Mouse (Mus musculus): Measurements from ENCODE around the gene Grm4. TPM values are rescaled to one million over a fixed set of nuclear protein-coding genes. Genes with fewer than 3 reads are reported as not detected.

Grm4 gene
- total RNA-seq, 2 experiments from 2014 or later = 0.07 TPM; not detected in 1

DNA sequence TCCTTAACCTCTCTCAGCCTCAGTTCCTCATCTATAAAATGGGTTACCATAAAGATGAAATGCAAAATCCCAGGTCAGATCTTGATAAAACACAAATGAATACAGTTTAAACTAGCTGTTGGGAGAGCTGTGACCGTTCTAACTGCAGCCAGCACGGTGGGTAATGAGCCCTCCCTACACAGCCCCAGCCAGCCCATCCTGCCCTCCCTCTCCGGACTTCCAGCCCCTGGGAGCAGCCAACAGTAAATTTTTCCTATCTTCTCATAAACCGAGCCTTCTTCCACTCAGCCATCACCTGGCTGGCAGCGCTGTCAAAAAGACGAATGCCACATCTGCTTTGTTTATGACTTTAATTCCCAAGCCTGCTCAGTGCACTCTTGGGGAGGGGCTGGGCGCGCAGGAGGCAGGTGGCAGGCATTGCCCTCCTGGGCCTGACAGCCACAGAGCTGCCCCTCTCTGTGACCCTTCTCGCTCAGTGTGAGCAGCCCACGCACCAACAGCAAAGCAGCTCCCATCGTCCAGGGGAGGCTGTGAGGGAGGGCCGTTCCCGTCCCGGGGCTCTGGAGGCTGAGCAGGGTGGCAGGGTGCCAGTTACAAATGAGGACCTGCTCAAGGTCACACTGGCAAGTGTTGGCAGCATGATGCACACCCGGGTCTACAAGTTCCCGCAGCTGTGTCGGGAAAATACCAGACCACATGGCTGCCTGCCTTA is 75.7 kb downstream of the Grm4 start:
- peak; percentile 74 for DNase-seq

DNA sequence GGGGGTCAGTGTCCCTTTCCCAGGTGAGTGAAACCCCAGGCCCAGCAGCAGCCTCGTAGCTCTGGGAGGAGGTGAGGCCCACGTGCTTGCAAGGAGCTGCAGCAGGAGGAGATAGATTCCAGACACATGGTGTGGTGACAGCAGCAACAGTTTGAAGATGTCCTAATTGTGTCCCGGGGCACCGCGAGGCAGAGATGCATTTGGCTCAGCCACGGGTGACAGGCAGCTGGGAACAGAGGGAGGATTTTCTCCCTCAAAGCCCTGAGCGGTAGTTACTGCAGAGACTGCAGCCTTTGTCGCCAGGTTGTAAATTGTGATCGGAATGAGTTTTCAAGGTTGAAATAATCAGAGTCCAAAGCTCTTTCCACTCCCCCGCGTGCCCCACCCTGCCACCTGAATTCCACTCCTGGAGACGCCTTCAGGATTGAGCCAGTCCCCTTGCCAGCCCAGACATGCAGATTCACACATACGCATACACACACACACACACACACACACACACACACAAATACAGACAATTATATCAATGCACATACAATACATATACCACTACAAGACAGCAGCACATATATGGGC is 78.6 kb downstream of the Grm4 start:
- no peak for DNase-seq

DNA sequence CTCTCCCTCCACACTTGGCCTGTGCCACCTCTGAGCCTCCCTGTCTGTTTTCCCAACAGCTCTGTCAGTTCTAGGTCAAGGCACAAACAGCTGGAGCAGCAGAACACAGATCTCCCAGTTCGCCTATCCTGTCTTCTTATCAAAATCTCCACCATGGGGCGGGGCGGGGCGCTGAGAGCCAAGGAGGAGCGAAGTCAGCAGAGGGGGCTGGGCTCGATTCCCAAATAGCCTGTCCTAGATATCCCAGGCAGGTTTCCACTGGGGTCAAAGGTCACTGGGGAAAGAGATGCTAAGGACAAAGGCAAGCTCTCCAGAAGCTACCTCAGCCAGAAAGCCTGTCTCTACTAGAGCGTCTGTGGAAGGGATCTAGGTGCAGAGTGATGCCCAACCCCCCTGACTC is 79.4 kb downstream of the Grm4 start:
- no peak for DNase-seq

DNA sequence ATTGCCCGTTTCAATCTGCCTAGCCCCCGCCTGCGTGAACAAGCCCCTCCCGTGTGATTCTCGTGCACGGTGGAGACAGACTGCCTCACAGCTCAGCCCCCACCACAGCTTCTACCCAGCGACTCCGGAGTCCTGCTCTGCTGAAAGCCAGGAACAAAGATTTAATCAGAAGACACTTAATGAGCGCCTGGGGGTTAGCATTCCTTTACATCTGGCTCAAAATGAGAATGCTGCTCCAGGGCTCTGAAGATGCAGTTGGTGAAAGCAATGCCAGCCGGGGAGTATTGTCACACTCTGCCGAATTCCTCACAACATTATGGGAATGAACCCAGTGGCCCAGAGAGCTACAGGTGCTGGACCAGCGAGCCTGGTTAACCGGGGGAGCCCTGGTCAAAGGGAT is 85.4 kb downstream of the Grm4 start:
- DNase-seq = no peak

DNA sequence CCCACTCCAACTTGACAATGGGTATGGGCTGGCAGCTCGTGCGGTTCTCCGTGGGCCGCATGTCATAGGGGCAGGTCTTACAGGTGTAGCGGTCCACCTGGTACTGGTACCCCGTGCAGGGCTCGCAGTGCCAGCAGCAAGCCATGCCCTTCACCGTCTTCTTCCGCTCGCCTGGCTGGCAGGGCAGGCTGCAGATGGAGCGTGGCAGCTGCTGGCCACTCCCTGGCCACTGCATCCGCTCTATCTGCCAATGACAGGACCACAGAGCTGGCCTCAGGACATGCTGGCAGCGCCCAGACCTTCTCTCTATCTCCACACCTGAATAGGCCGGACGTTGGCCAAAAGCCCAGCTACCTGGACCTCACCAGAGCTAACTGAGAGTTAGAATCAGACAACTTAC is 86.0 kb downstream of the Grm4 start:
- no peak for DNase-seq

DNA sequence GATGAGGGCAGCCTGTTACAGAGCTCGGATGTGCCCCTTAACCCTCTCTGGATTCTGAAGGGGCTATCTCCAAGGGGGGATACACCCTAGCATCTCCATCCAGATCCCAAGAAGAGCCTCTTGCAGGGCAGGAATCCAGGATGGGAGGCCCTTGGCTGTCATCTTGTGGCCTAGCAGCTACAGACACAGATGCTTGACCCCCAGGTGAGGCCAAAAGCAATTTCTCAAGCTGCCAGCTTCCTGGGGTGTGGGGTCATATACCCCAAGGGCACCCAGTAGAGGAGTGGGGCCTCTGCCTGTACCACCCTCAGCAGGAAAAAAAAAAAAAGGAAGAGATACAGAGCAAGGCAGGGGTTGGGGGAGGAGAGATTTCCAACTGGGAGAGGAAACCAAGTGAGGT is 87.1 kb downstream of the Grm4 start:
- no peak for DNase-seq

DNA sequence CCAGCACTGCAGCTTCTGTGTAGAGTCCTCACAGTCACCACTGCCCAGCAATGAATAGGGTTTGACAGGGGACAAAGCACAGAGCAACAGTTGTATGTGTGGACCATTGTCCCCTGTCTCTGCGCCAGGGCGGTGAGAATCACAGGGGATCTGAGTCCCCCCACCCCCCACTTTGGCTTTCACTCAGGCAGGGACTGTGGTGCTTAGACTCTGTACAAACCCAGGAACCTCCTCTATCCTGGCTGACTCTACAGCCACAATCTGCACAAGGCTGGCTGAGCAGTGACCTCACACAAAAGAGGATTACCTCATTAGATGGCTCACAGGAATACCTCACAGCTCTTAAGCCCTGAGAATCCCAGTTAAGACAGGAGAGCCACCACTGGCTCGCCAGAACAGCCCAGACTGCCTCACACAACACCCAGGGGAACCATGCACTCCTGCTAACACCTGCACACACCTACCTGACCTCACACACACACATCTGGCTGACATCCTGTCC is 88.0 kb downstream of the Grm4 start:
- no peak for DNase-seq

DNA sequence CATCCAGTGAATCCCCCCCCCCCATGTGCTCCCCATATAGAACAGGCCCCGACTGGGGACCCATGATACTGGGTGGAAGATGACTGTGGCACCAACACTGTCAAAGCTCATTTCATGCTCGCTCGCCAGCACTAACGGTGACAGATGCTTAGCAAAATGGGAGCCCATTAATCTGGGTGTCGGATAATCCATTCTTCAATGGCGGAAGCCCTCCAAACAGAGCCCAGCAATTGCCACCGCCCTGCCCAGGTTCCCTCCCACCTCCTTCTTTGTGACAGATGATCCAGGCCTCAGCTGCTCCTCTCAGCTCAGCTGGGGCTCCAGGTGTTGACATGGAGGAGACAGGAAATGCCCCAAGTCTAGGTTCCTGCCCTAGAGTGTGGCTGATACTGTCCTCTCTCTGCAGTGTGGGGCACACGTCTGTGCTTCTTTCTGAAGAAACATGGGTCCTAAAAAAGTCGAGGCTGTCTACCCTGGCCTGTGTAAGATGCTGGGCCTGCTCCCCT is 89.0 kb downstream of the Grm4 start:
- DNase-seq = no peak

DNA sequence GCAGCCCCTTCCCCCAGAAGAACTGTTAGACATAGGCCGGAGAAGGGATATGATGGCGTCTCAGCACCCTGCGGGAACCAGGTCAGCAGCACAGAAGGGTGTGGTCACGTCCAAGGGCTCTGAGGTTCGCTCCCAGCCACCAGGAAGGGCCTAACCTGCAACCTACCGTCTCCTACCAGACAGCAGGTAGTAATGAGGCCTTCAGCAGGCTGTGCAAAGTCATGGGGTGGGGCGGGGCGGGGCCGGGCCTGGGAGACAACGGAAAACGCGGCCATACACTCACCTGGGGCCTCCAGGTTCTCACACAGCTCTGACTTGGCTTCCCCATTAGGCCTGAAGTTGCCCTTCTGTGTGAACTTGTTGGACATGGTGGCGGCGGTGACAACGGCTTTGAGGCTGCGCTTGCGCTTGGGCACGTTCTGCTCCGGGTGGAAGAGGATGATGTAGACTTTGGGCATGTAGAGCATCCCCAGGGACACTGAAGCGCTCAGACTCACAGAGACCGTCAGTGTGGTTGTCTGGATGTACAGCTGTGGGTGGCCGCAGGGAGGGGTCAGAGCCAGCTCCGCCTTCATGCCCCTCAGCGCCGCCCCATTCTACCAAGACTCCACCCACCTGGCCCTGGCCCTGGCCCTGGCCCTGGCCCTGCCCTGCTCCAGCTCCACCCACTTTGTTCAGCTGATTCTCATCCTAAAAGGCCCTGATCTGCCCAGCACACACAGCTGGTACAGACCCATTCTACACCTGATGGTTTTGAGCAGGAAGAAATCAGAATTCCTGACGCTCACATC is 90.0 kb downstream of the Grm4 start:
- DNase-seq = no peak

DNA sequence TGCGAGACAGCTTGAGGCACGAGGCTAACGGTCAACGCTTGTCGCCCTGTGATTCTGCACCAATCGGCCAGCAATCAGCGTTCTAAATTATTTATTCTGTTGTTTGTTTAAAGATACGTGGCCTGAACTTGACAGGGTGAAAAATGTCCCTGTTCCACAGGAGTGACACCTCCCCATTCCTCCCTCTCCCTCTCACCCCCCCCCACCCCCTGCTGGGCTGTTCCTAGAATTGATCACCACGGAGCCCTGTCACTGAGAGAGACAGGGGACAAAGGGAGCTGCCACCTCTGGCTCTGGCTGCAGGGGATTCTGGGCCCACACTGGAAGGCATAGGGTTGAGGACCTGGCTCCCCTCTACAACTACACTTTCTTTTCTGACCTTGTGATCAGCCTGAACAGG is 91.4 kb downstream of the Grm4 start:
- no peak for DNase-seq

DNA sequence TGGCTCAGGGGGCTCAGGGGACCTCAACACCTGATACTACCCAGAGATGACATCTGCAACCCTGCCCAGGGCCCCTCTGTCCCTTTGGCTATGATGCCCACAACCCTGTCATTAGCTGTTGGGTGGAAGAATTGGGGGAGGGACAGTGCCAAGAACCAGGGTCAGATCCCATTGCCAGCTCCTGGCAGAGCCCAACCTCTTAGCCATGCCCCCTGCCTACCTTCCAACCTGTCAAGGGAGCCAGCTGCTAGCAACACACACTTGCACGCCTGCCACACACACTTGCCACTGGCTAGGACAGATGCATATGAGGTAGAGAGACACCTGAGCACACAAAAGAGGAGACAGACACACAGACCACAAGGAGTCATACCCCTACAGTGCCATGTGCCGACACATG is 96.2 kb downstream of the Grm4 start:
- DNase-seq = no peak

DNA sequence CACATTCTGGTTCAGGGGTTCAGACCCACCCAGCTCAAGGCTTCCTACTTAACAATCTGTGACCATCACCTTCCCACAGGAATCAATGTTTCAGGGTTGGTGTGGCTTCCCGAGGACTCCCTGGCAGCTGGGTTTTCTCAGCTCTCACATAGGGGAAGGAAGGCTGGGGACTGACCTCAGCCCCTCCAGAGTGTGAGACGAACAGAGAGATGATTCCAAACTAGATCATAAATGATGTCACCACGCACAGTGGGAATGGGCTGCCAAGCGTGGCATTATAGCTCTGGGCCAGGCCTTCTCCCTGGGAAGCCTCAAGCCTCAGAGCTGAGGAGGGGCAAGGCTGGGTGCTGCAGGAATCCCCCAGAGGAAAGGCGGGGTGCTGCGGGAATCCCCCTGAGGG is 96.8 kb downstream of the Grm4 start:
- no peak for DNase-seq

DNA sequence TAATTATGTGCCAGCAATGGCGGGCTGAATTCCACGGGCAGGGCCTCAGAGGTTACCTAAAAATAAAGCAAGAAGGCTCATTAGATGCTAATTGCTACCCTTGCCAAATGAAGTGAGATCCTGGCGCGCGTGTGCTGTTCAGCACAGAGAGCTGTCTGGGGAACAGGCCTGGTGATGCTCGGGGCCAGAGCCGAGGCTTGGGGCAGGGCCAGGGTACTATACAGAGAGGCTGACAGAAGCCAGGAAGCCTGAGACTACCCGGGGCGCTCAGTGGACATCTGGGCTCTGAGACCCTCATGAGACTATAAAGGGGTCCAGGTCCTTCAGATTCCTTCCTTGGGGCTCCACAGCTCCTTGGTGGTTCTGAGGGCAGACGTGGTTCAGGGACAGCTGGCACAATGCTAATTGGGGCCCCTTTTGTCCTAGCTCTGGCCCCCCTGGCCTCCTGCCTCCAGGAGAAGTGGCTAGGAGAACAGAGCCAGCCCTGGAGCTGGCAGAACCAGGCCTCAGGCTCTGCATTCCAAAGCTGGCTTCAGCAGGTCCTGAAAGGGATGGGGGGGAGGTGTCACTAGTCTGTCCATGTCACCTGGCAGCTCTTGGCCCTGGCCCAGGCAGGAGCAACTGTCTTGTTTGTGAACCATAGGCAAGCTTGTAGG is 98.3 kb downstream of the Grm4 start:
- peak; percentile 52 for DNase-seq

DNA sequence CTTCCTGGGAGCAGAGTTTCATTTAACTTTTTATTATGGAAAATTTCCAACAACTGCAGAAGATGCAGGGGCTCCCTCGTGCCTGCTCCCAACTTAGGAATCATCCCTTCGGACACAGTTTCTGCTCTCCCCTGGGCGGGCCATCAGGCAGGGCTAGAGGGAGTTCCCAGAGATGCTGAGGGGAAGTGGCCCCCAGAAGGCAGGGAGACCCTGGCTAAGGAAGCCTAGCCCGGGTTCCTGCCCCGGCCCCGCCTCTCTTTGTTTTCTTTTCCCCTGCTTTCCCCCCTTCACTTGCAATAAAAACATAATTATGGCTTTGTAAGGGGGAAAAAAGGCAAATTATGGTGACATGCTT is 98.9 kb downstream of the Grm4 start:
- DNase-seq = peak; percentile 10

DNA sequence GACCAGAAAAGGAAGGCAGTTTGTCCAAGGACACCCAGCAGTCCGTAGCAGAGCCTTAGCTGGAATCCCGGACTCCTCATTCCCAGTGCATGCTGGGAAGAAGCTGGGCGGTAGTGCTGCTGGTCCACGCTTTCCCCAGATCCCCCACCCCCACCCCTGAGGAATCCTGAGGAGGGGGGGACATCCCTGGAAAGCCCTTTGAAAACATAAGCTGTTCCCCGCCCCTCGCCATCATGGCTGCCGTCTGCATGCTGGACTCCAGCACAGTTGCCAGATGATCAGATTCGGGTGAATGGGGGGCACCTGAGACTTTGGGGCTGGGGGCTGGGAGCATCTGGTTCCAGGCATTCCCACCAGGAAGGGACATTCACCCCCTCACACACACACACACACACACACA is 99.4 kb downstream of the Grm4 start:
- no peak for DNase-seq

DNA sequence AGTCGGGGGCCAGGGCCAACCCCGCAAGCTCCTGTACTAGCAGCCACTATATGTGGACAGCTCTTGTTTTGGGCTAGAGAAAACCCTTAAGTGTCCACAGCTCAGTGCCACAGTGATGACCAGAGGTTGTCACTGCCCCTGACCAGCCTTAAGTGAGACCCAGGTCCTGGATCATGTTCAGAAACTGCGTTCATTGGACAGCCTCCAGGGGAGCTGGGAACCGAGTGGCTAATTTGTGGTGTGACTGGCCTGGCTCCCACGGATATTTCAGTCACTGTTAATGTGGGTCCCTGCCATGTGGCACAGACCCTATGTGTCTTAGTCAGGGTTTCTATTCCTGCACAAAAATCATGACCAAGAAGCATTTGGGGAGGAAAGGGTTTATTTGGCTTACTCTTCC is 112.2 kb downstream of the Grm4 start:
- no peak for DNase-seq

DNA sequence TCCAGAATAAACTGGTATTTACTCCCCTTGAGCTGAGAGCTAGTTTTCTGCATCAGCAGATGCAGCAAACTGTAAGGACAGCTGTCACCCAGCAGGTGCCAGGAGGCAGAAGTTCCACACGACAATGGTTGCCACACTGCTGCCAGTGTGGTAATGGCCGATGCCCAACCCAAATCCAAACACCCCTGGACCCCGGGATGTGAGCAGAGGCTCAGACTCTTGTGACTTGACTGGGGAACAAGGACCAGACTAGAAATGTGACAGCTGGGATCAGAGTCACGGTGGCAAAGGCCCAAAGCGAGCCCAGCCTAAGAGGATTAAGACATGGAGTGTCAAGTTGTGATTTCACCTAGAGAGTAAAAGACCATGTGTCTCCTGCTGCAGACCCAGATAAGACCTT is 112.7 kb downstream of the Grm4 start:
- DNase-seq = no peak

DNA sequence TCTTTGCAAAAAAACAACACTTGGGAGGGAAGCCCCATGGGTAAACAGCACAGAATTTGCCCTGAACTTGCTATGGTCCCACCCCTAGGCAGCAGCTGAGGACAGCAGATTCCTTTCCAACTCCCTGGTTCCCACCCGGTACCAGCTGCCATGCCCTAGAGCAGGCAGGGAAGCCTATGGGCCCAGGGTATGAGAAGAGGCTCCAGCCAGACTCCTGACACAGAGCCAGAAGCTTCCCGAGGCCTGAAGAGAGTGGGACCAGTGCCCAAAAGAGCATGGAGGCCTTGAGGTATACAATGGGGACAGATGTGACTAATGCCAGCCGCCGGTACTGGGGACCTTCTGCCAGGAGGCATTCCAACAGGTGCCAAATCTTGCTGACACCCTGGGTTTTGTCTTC is 114.2 kb downstream of the Grm4 start:
- DNase-seq = no peak

DNA sequence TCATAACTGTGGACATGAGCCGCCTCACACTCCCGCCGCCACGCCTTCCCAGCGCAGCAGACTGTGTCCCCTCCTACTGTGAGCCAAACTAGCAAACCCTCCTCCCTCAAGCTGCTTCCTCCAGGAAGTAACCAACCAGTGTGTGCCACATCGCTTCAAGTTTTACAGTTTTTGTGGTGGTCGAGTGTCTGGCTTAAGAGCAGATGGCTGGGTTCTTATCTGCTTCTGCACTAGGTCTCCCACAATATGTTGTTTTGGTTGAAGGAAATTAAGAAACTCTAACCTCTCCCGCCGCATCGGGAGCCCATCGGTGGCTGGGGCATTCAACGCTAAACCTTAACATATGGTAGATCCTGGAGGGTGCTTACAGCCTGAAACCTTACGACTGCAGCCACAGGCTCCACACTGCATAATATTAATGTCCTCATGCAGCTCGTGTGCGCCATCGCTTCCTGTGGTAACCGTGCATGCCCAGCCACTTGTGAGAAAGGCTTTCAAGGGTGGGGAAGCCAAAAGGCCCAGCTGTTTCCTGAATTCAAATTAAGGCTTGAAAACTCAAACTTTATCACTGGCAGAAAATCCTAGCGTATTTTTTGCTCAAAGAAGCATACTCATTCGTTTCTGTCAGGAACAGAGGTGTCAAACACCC is 115.7 kb downstream of the Grm4 start:
- DNase-seq = no peak

DNA sequence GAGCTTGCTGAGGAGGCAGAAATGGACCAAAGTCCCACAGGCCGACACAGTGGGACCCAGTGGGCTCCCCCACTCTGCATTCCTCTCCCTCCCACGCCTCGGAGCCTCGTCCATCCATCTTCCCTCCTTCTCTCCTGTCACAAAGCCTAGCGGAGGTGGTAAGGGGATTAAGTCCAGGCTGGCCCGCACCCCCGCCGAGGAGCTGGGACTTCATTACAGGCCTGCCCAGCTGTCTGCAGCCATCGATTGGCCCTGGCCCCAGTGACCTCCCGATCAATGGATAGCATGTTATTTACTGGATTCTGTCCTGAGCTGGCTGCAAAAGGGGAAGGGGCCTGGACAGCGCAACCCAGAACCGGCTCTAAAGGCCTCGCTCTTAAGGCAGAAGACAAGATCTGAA is 120.0 kb downstream of the Grm4 start:
- DNase-seq = no peak

DNA sequence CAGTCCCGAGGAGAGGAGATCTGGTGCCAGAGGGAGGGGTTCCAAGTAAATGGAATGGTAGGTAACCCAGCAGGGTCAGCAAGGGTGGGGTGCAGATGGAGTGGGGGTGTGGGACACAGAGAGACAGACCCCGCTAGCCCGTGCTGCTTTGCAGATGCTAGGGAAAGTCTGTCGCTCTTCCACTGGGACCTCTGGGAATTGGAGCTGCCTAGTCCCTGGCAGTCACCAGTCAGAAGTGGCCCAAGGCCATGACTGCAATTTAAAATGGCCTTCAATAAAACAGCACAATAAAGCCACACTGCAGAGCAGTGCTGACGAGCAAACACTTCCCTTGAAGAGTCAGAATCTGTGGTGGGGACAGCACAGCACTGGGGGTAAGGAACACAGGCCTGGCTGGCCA is 127.3 kb downstream of the Grm4 start:
- no peak for DNase-seq

DNA sequence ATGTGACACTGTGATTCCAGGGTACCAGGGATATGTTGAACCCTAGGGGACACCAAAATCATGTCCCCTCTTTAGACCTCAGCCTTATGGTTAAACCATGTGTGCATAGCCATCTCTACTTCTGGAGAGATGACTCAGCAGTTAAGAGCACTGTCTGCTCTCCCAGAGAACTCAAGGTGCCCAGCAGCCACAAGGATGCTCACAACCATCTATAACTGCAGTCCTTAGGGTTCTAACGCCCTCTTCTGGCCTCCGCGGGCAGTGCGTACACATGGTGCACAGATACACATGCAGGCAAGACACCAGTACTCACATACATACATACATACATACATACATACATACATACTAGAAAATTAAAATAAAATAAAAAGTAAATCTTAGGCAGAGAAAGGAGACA is 127.8 kb downstream of the Grm4 start:
- DNase-seq = no peak

DNA sequence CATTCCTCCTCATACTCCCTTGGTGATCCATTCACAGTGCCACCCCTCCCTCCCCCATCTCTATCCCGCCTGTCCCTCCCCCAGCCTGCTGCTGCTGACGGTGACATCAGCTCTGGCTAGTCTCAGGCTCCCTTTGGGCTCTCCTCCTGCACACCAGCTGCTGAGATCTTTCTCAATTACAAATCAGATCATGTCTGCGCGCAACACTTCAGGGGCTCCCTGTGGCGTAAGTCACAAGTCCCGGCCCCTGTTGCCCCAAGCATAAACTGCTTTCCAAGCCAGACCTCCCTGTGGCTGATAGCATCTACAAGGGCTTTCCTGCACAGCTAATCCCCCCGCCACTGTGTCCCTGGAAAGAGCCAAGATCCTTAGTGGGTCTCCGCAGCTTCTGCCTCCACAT is 128.3 kb downstream of the Grm4 start:
- DNase-seq = no peak

All from heart, postnatal 4 days (tissue).